Mouse (Mus musculus) MEL (cell line): ENCODE results near the gene Tmem11.

Experiments
- BHLHE40 ChIP-seq: IDR thresholded peaks from 2 replicates; pipeline ENCODE4 v1.6.1; 2012; ENCODE audit warnings: low read depth, mild to moderate bottlenecking, inconsistent platforms, low read length, improper control_type of control experiment, borderline replicate concordance
- MAFK ChIP-seq: IDR thresholded peaks from 2 replicates; pipeline ENCODE4 v1.6.1; 2011; ENCODE audit warnings: low read depth, mild to moderate bottlenecking, low read length, improper control_type of control experiment, borderline replicate concordance
- MYC ChIP-seq: IDR thresholded peaks from 2 replicates; pipeline ENCODE4 v1.6.1; 2011; ENCODE audit warnings: low read depth, mild to moderate bottlenecking, low read length, improper control_type of control experiment, moderate library complexity
- NELFE ChIP-seq: IDR thresholded peaks from 2 replicates; pipeline ENCODE4 v1.6.1; 2011; ENCODE audit warnings: low read depth, low read length, improper control_type of control experiment
- NRF1 ChIP-seq: IDR thresholded peaks from 2 replicates; pipeline ENCODE4 v1.6.1; 2014; ENCODE audit warnings: low read depth, mild to moderate bottlenecking, inconsistent platforms, low read length, improper control_type of control experiment, moderate library complexity; ENCODE audit not compliant: poor library complexity, insufficient read depth, severe bottlenecking
- POLR2A ChIP-seq, 2 experiments: IDR thresholded peaks; 2 replicates each; pipeline ENCODE4 v1.6.1; 2011 to 2012; ENCODE audit warnings: low read length in 2 of 2, mild to moderate bottlenecking in 2 of 2, control low read depth in 1 of 2, improper control_type of control experiment in 1 of 2, low read depth in 1 of 2, moderate library complexity in 1 of 2; ENCODE audit not compliant: control insufficient read depth in 1 of 2, insufficient read depth in 1 of 2, poor library complexity in 1 of 2
- TAL1 ChIP-seq: IDR thresholded peaks from 2 replicates; pipeline ENCODE4 v1.6.1; 2012; ENCODE audit warnings: mild to moderate bottlenecking, inconsistent platforms, low read length, moderate library complexity, mixed read lengths
- ZC3H11A ChIP-seq: IDR thresholded peaks from 2 replicates; pipeline ENCODE4 v1.6.1; 2012; ENCODE audit warnings: low read depth, mild to moderate bottlenecking, inconsistent platforms, low read length, improper control_type of control experiment

DNA sequence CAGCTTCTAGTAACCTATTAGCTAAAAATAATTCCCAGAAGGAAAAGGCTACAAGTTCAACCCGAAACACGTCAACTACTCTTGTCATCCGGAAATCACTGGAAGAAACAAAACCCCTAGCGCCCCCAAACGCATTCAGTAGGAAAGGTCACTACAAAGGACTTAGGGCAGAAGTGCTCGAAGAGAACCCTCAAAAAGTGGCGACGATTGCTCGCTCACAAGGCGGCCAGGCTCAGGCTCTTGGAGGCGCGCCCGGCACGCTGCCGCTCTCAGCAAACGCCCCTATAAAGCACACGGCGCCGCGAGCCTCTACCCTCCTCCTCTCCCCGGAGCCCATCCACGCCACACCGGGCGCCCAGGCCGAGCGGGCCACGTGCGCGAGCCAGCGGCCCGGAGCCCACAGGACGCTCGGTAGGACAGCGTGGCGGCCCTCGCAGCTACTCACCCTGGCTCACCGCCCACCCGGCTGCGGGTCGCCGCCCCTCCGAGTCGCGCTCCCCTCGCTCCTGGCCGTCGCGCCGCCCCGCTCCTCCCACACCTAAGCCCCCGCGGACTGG is 938 bp downstream of the Tmem11 start:
- no peak for TF ChIP-seq TAL1
- no peak; the same call in 1 of the 2 replicates for TF ChIP-seq MYC
- no peak for TF ChIP-seq MAFK
- TF ChIP-seq BHLHE40: no peak
- no peak for TF ChIP-seq NRF1
- no peak for TF ChIP-seq ZC3H11A
- no peak for TF ChIP-seq POLR2A (IDR thresholded peaks at IDR 0.05; ENCODE audit: control insufficient read depth in 1 of 2, insufficient read depth in 1 of 2, low read depth in 1 of 2, low read length in 2 of 2, poor library complexity in 1 of 2)
- TF ChIP-seq NELFE: no peak
